Mouse (Mus musculus) heart, postnatal 0 days (tissue): ENCODE results near the gene Drc3.

Source experiments
- CTCF ChIP-seq: IDR thresholded peaks from 2 replicates; pipeline ENCODE4 v1.5.1; 2016; ENCODE audit warnings: antibody characterized with exemption, control low read depth, low read depth
- EP300 ChIP-seq: IDR thresholded peaks from 2 replicates; pipeline ENCODE4 v1.6.1; 2016; ENCODE audit warnings: antibody characterized with exemption, low read depth

DNA sequence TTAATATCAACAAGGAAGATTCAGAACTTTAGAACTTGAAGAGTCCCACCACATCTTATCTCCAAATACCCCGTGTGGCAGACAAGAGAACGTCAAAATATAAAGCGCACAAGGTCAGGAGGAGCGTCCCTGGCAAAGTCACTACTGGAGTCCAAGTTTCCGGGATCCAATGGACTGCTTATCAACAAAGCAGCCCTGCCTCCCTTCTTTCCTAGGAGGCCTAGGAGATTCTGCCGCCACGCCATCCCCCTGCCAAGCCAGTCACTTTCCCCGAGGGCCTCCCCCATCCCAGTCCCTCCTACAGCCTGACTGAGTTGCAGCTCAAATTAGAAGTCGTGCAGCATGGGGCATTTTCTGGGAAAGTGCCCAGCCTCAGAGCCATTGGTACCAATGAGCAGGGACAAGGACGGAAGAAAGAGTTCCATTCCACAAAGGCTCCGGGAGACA, 1.2 kb upstream of the Drc3 start:
- no peak for TF ChIP-seq CTCF
- TF ChIP-seq EP300, result no peak
